Mouse (Mus musculus) ES-E14 (cell line): ENCODE measurements around the gene Adam8.

Experiments
- CHD2 ChIP-seq: IDR thresholded peaks from 2 replicates; pipeline ENCODE4 v1.6.1; 2014; ENCODE audit warnings: mild to moderate bottlenecking, low read depth, low read length, inconsistent platforms
- ZC3H11A ChIP-seq: IDR thresholded peaks from 2 replicates; pipeline ENCODE4 v1.6.1; 2012; ENCODE audit warnings: low read depth, mild to moderate bottlenecking, inconsistent platforms, low read length, borderline replicate concordance
- ZNF384 ChIP-seq: IDR thresholded peaks from 2 replicates; pipeline ENCODE4 v1.6.1; 2012; ENCODE audit warnings: low read depth, low read length, inconsistent platforms

GRCm38 (mm10) chr7:139937810-139938209 lies 54.6 kb downstream of the Adam8 start:
- no peak for TF ChIP-seq CHD2
- no peak for TF ChIP-seq ZNF384
- no peak for TF ChIP-seq ZC3H11A
